Mouse (Mus musculus): Measurements from ENCODE around the gene Med12l.

DNA sequence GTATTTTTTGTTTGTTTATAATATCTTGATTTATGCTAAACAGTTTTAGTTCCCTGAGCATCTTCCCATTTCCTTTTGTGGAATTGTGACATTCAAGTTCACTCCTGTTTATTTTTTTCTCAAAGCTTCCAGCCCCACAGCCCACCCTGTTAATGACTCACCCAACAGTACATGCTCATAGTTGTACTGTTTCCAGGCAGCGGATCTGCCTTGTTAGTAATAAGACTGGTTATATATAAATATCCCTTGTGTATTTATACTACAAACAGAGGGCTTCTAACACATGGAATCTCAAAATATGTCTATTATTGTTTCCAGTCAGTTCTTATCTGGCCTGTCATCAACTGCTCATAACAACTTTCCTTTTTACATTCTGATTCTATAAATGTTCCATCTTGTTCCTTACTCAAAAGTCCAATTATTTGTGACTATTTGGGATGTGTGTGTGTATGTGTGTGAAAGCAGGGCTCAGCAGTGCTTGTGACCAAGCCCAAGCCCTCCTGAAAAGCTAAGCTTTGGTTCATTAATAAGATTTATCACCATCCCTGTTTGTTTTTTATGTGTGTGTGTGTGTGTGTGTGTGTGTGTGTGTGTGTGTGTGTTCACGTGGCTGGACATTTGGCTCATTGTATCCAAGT lies 161.9 kb downstream of the Med12l start:
- TF ChIP-seq CTCF (IDR thresholded peaks at IDR 0.05) (no peak), EP300 (IDR thresholded peaks at IDR 0.05; ENCODE audit: insufficient read depth, low read depth, low read length) (no peak), POLR2A (IDR thresholded peaks at IDR 0.05; ENCODE audit: insufficient read depth, low read depth, low read length) (no peak)

Measured in heart, adult 2 months (tissue).